Mouse (Mus musculus): ENCODE measurements at regions not wholly inside any gene's neighbourhood (a gene's known extent, or its start where the extent isn't known, plus 50 kb on each side); places are given as distances from the start of the nearest gene placed in this dataset.

- TF ChIP-seq POLR2A (IDR thresholded peaks at IDR 0.05; ENCODE audit: borderline replicate concordance, extremely low read depth, low read depth, low read length), result no peak
- no peak for TF ChIP-seq CTCF (IDR thresholded peaks at IDR 0.05; ENCODE audit: insufficient read depth, low read length)
These were observed 172.5 kb downstream of the Ankrd50 start for GRCm38 (mm10) chr3:38312121-38312520.

Data from lung, adult 2 months (tissue).